Mouse (Mus musculus): Measurements from ENCODE around the gene Grap.

Grap gene

DNA sequence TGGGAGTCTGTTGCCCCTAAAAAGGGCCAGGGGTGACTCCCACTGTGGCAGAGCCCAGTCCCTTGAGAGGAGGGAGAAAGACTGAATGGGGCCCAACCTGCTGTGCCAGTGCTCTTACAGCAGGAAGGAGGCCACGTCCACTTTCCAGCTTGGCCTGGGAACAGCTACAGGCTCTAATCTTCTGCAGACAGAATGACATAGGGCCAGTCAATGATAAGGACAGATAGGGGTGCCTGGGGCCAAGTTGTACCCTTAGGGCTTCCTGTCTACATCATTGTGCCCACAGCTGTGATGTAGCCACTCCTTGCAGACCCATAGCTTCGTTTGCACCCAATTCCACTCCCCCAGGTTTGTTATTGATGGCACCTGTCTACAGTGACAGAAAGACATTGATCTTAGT, 33.1 kb downstream of the Grap start:
- no peak for DNase-seq

DNA sequence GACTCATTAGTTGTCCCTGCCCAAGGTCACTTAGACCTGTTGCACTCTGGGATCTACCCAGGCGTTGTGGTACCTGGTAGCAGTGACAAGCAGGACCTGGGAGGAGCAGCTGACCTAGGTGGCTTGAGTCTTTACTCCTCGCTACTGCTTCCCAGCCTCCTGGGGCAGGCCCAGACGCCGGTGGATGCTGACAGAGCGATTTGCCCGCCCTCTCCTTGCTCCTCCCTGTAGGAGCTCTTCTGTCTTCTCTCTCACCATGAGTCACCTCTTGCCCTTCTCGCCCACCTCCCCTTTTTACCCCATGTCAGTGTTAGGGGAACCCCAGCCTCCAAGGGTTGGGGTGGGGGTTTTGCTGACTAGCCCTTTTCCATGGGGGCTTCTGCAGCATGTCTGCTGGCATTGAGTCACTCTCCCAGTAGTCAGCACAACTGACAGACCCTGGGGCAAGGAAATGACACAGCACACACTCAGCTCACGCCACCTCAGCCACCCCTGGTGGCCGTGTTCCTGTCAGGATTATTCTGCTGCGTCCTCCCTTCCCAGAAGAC, 33.9 kb downstream of the Grap start:
- DNase-seq = no peak

- no peak for DNase-seq
These were observed 34.5 kb downstream of the Grap start for GRCm38 (mm10) chr11:61687595-61687994.

DNA sequence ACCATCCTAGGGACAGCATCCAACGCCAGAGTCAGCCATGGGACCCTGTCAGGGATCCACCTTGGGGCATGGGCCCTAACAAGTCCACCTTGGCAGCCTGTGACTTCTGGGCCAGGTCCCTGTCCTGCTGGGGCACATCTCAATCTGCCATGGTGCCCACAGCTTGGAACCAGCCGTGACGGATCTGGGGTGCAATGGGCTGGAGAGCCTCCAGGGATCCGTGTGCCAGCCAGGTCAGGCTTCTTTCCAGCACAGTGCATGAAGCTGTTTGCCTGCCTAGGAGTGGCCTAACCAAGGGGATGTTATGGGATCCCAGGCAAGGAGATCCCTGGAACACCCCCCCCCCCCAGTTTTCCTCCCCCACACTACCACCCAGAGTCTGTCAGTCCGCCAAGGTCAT, 39.9 kb downstream of the Grap start:
- no peak for DNase-seq

DNA sequence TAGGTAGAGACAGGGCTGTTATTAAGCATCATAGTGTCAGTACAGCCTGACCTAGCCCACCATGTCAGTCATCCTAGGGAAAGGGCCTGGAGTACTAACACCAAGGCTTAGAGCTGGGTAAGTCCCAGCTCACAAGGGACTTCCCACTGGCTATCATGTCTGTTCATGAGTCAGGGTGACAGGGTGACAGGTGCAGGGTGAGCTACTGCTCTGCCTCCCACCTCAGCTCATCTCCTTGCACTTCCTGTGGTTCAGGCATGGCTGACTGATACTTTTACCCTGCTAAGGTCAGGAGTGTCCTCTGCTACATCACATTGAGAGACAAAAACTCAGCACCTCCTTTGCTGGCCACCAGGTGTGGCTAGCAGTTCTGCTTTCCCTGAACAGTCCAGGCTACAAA, 45.8 kb downstream of the Grap start:
- no peak for DNase-seq

- no peak for DNase-seq
These were observed 46.4 kb downstream of the Grap start for GRCm38 (mm10) chr11:61699460-61699859.

- DNase-seq = peak; percentile 93 to 94
These were observed 46.9 kb downstream of the Grap start for GRCm38 (mm10) chr11:61699933-61700332.

GRCm38 (mm10) chr11:61701696-61702095, 48.6 kb downstream of the Grap start:
- DNase-seq = peak; percentile 82 to 87

GRCm38 (mm10) chr11:61702494-61702893, 49.4 kb downstream of the Grap start:
- DNase-seq = no peak

- no peak for DNase-seq
These were observed 52.5 kb downstream of the Grap start for GRCm38 (mm10) chr11:61705581-61705980.

DNA sequence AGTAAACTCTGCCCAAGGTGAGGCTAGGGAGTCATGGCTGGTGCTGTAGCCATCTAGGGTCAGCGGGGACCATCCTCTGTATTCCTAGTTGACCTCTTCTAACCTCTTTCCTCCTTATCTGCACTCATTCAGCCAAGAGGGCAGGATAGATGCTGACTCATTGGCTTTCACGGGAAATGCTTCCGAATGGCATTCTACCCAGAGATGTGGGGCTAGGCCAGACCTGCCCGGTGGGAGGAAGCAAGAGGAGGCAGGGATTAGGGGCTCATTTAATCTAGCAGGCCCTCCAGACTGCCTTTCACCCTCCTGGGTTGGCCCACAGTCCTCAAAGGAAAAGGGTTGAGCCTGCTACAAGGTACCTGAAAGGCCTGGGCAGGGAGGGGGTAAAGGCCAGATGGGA, 53.2 kb downstream of the Grap start:
- no peak for DNase-seq

- DNase-seq = peak in 1 of 2 experiments; percentile 59
These were observed 55.9 kb downstream of the Grap start for GRCm38 (mm10) chr11:61708928-61709327.

- DNase-seq = no peak
These were observed 60.2 kb downstream of the Grap start for GRCm38 (mm10) chr11:61713157-61713855.

DNA sequence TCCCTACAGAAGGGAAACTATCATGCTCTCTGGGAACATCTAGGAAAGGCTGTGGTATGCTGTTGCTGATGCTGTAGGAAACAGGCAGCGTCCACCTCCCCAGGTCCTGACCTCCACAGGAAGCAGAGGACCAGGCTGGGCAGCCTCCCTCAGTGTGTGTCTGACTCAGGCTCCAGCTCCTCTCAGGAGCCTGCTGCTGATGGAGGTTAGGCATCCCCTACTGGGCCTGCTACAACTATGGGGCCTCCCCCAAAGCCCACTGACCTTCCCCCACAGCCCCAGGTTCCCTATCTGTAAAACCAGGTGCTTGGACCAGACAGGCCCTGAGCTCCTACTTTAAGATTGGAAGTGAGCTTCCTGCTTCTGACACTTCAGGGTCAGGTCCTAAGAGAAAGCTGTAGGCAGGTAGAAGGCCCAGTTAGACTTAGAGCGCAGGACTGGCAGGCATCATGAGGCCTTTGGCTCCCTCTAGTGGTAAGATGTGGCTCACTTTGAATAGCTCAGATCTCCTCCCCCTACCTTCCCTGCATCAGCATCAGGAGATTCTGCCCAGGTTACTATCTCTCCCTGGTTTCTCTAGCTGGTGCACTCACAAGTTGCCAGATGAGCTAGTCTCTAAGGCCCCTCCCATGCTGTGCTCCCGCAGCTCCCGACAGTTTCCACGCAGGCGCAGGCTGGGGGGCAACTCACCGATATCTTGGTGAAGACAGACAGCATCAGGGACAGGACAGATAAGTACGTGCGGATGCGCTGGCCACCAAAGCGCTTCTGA, 61.5 kb downstream of the Grap start:
- peak; percentile 71 to 73 for DNase-seq

- no peak for DNase-seq
These were observed 62.1 kb downstream of the Grap start for GRCm38 (mm10) chr11:61715130-61715529.

DNA sequence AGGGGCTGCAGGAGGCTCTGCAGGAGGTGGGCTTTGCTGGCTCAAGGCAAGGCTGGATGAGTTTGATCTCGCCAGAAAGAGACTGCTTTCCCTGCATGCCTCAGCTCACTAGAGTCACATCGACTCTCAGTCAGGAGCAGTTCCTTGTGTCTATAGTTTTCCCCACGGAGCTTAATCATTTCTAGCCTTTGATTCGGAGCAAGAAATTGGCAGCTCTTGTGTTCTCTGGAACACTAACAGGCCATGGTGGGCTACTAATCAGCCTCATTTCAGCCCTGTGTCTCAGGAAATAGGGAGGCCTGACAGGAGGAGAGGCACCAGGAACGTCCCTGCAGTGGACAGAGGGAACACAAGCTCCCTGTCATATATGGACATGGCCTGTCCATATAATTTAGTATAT, 64.9 kb downstream of the Grap start:
- peak in 1 of 2 experiments; percentile 54 for DNase-seq

DNA sequence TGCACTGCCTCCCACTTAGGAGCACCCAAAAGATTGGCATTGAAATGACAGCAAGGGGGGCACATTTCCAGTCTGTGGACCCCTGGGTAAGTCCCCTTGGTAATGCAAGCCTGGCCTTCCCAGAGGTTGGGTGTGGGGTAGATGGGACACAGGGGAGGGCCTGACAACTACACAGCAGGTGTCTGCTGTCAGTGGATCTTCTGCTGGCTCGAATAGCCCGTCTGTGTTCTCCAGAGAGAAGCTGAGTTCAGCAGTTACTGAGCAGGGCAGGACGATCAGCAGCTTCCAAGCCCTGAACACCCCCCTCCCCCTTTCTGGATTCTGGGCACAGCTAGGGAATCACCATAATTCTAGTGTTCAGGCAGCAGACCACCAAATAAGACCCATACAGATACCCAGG, 66.3 kb downstream of the Grap start:
- DNase-seq = no peak

DNA sequence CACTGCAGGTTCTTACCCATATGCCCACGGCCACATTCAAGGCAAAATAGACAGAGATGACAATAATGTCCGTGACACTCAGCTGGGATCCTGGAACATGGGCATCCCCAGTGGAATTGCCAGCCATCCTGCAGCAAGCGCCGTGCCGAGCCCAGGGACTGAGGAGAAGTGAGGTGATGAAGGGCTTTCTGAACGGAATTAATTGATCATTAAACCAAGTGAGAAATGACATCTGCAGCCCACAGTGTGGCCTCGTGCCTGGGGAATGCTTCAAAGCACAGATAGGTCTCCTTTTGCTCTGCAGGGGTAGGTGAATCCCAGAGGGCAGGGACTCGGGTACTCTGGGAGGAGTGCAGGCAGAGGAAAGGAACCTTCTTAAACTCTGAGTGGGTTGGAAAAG, 66.8 kb downstream of the Grap start:
- peak; percentile 58 to 72 for DNase-seq

GRCm38 (mm10) chr11:61720636-61721035, 67.6 kb downstream of the Grap start, which contains the start of gene Slc5a10:
Slc5a10 (minus strand) TSS chr11:61720826.
- DNase-seq = peak; percentile 71 to 78

GRCm38 (mm10) chr11:61722077-61722476, 69.0 kb downstream of the Grap start:
- DNase-seq = peak; percentile 74 to 84

Data from kidney, adult 8-10 months (tissue).